Mouse (Mus musculus) liver, embryonic 18 days (tissue): ENCODE data around the gene Myoz2. TPM values are rescaled to one million over a fixed set of nuclear protein-coding genes. Genes with fewer than 3 reads are reported as not detected.

Source experiments
- polyA plus RNA-seq: library from polyadenylated mRNA; depleted of rRNA; stranded (reverse); fragments of >200 nt; gene quantifications from 2 replicates; pipeline ENCODE4 v1.2.3, GENCODE M21; 2012; rRNA removed

Myoz2 gene
- polyA plus RNA-seq, result 0.12 TPM in 1 of 2 replicates, not detected in the other

DNA sequence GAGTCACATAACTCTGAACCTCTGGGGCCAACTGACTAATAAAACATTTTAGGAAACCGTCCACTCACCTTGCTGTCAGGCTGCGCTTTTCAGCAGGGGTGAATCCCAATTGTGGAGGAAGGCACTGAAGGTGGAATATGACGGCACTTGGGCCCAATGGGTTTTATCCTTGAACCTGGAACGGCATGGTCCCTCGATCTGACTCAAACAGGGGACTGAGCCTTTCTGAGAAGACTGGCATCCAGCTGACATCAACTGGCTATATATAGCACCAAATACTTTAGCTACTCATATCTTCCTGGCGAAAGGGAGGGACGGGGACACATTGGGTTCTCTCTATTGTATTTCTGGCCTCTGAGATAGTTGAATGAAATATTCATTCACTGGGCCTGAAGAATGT, at the start of gene Myoz2:
Gene Myoz2, minus strand, starts transcription at position 264 of the 400 bp plus-strand sequence.

GRCm38 (mm10) chr3:122984249-122985182, 50.3 kb downstream of the Myoz2 start, which contains the start of gene Usp53:
Usp53 (minus strand) TSS chr3:122984510.

Other genes with a start within 250 kb of the Myoz2 start
- 5.9 and 13.7 TPM in 2 replicates for gene Fabp2, start 139.9 kb downstream of the Myoz2 start, polyA plus RNA-seq
- gene Gm10959, start 115.7 kb downstream of the Myoz2 start, polyA plus RNA-seq, result not detected in 2 replicates
- 37.0 TPM in 2 replicates for gene 1810037I17Rik, start 110.8 kb downstream of the Myoz2 start, polyA plus RNA-seq
- 1.3 and 1.4 TPM in 2 replicates for gene Usp53, start 50.5 kb downstream of the Myoz2 start, polyA plus RNA-seq
- 0.05 and 0.06 TPM in 2 replicates for gene Synpo2, start 201.1 kb upstream of the Myoz2 start, polyA plus RNA-seq
- 18.7 and 23.1 TPM in 2 replicates for gene Sec24d, start 232.4 kb upstream of the Myoz2 start, polyA plus RNA-seq